Mouse (Mus musculus) megakaryocyte, embryonic 14.5 days (primary cell): ENCODE results near the gene Evc2.

Source experiments
- FLI1 ChIP-seq: IDR thresholded peaks from 2 replicates; pipeline ENCODE4 v1.6.1; 2012; ENCODE audit warnings: low read length, inconsistent platforms, mixed read lengths
- GATA1 ChIP-seq: IDR thresholded peaks from 3 replicates; pipeline ENCODE4 v1.6.1; 2012; ENCODE audit warnings: mixed read lengths, low read length, inconsistent platforms, borderline replicate concordance

- TF ChIP-seq GATA1 (no peak), FLI1 (no peak)
These were observed 16.1 kb downstream of the Evc2 start for GRCm38 (mm10) chr5:37354385-37354784.
